Comparison of ENCODE assay signal across 8 mouse cellular contexts in genomic region chr13:90886568-90886983, GRCm38 (mm10). TPM values are rescaled to one million over a fixed set of nuclear protein-coding genes. Genes with fewer than 3 reads are reported as not detected.
DNase-seq lines count a peak whose midpoint lies in the region; ATAC-seq and TF ChIP-seq lines count a peak whose summit lies in the region.

No protein-coding gene starts in this region.

- under 1% methylated on average over 18 of the region's 18 CpGs for WGBS in heart, embryonic 11.5 days (ENCODE audit: insufficient replicate concordance)
- WGBS in kidney, embryonic 15.5 days = under 1% methylated on average over 18 of the region's 18 CpGs
- WGBS in liver, adult 2 months = under 1% methylated on average over 18 of the region's 18 CpGs
- WGBS in stomach, embryonic 15.5 days = under 1% methylated on average over 18 of the region's 18 CpGs

- TF ChIP-seq CTCF in brain, embryonic 14.5 days (IDR thresholded peaks at IDR 0.05; ENCODE audit: borderline replicate concordance, extremely low read depth, insufficient read depth, insufficient read length) = peak; percentile 85
- TF ChIP-seq CTCF in liver, adult 2 months (IDR thresholded peaks at IDR 0.05; ENCODE audit: low read depth, low read length) = peak; percentile 69

- no peaks in the 10 kb centered on the region for H3K9me3 ChIP-seq in heart, embryonic 11.5 days (replicated peaks; ENCODE audit: control insufficient read depth, low read length)
- no peaks in the 10 kb centered on the region for H3K9me3 ChIP-seq in kidney, embryonic 15.5 days (replicated peaks)
- no peaks in the 10 kb centered on the region for H3K9me3 ChIP-seq in stomach, embryonic 15.5 days

- ATAC-seq in erythroblast, adult 5-6 weeks (replicated peaks; ENCODE audit: low FRiP score, poor library complexity, severe bottlenecking) = peak; percentile 84
- ATAC-seq in heart, embryonic 11.5 days (replicated peaks; ENCODE audit: insufficient number of reproducible peaks, low FRiP score, low TSS enrichment) = peak; percentile 59; the same call in 1 of the 2 replicates
- peak; percentile 74 for ATAC-seq in kidney, embryonic 15.5 days (replicated peaks; ENCODE audit: low FRiP score)
- ATAC-seq in stomach, embryonic 15.5 days (ENCODE audit: insufficient read depth, low FRiP score, low read depth) = peak; percentile 21; the same call in 1 of the 2 replicates

- H3K27ac ChIP-seq in heart, embryonic 11.5 days (ENCODE audit: low read depth, low read length) = peak overlapping the region; percentile 84
- H3K27ac ChIP-seq in kidney, embryonic 15.5 days = no peak overlapping the region
- H3K27ac ChIP-seq in liver, adult 2 months (replicated peaks; ENCODE audit: insufficient read depth, low read depth, low read length) = no peak overlapping the region
- H3K27ac ChIP-seq in stomach, embryonic 15.5 days = no peak overlapping the region

- H3K27me3 ChIP-seq in heart, embryonic 11.5 days (ENCODE audit: control insufficient read depth, insufficient read depth, low read length) = no peaks in the 10 kb centered on the region
- no peaks in the 10 kb centered on the region for H3K27me3 ChIP-seq in kidney, embryonic 15.5 days
- 0 out of 2 replicates have a peak, but pooled peaks cover 2% of the 10 kb centered on the region for H3K27me3 ChIP-seq in liver, adult 2 months (ENCODE audit: control insufficient read depth, insufficient read depth, low read length)
- no peaks in the 10 kb centered on the region for H3K27me3 ChIP-seq in stomach, embryonic 15.5 days (replicated peaks)

- no peaks in the 10 kb centered on the region for H3K36me3 ChIP-seq in heart, embryonic 11.5 days (ENCODE audit: control insufficient read depth, insufficient read depth, low read length)
- no peaks in the 10 kb centered on the region for H3K36me3 ChIP-seq in kidney, embryonic 15.5 days
- no peaks in the 10 kb centered on the region for H3K36me3 ChIP-seq in liver, adult 2 months (ENCODE audit: control insufficient read depth, insufficient read depth, low read length)
- no peaks in the 10 kb centered on the region for H3K36me3 ChIP-seq in stomach, embryonic 15.5 days

- peak overlapping the region; percentile 34 for H3K4me3 ChIP-seq in heart, embryonic 11.5 days (ENCODE audit: low read depth, low read length)
- H3K4me3 ChIP-seq in kidney, embryonic 15.5 days (replicated peaks) = peak overlapping the region; percentile 45
- peak overlapping the region; percentile 22; the same call in 1 of the 2 replicates for H3K4me3 ChIP-seq in liver, adult 2 months (ENCODE audit: insufficient read depth, low read depth, low read length)
- peak overlapping the region; percentile 43 for H3K4me3 ChIP-seq in stomach, embryonic 15.5 days (replicated peaks)

- H3K79me2 ChIP-seq in liver, adult 2 months (ENCODE audit: control insufficient read depth, insufficient read depth, low read length) = no peaks in the 10 kb centered on the region

- peak overlapping the region; percentile 54; the same call in 1 of the 2 replicates for H3K9ac ChIP-seq in heart, embryonic 11.5 days (ENCODE audit: low read depth, low read length)
- 0 out of 2 replicates have a peak overlapping the region, but pooled peaks have one; percentile 3 for H3K9ac ChIP-seq in kidney, embryonic 15.5 days
- H3K9ac ChIP-seq in liver, adult 2 months (ENCODE audit: low read depth, low read length) = no peak overlapping the region
- no peak overlapping the region for H3K9ac ChIP-seq in stomach, embryonic 15.5 days

- TF ChIP-seq POLR2A in brain, embryonic 14.5 days (IDR thresholded peaks at IDR 0.05; ENCODE audit: borderline replicate concordance, extremely low read depth, insufficient read depth, insufficient read length, poor library complexity, severe bottlenecking) = no peak
- TF ChIP-seq POLR2A in liver, adult 2 months (IDR thresholded peaks at IDR 0.05; ENCODE audit: extremely low read depth, insufficient read depth, low read length) = no peak

- peak; percentile 55 for DNase-seq in CD4-positive helper T cell, adult 2 months (ENCODE audit: low read depth, low spot score)
- DNase-seq in brain, embryonic 14.5 days (ENCODE audit: low read depth) = peak; percentile 89
- DNase-seq in liver, adult 2 months (ENCODE audit: extremely low read depth, low read depth, low spot score) = peak; percentile 73
- peak; percentile 71 for DNase-seq in naive thymus-derived CD4-positive, alpha-beta T cell, adult 2 months (ENCODE audit: low read depth)

- peaks cover 14% of the 10 kb centered on the region for H3K4me1 ChIP-seq in heart, embryonic 11.5 days (ENCODE audit: control insufficient read depth, insufficient read depth, low read length)
- H3K4me1 ChIP-seq in kidney, embryonic 15.5 days = peaks cover 6% of the 10 kb centered on the region; the same call in 1 of the 2 replicates
- no peaks in the 10 kb centered on the region for H3K4me1 ChIP-seq in liver, adult 2 months (ENCODE audit: control insufficient read depth, insufficient read depth, low read length)
- H3K4me1 ChIP-seq in stomach, embryonic 15.5 days = peaks cover 9% of the 10 kb centered on the region

- H3K4me2 ChIP-seq in heart, embryonic 11.5 days = peak overlapping the region; percentile 68
- peak overlapping the region; percentile 66 for H3K4me2 ChIP-seq in kidney, embryonic 15.5 days
- H3K4me2 ChIP-seq in stomach, embryonic 15.5 days = peak overlapping the region; percentile 72

RNA-seq across cellular contexts. Expression of gene Atp6ap1l, which starts 18.6 kb away (rescaled TPM):
- 0.98 and 2.2 TPM in 2 replicates for polyA plus RNA-seq in brain, embryonic 14.5 days (2012; rRNA removed)
- not detected in 2 replicates for total RNA-seq in erythroblast, adult 5-6 weeks (2015; ENCODE audit: low replicate concordance)
- not detected in 2 replicates for total RNA-seq in erythroblast, adult 5-6 weeks (2017; ENCODE audit: low replicate concordance)
- polyA plus RNA-seq in heart, embryonic 11.5 days (2014; fragmentation: Nextera tagmentation; extraction: Ambion mirVana) = 0.24 and 0.92 TPM in 2 replicates
- 0.23 TPM in 1 of 2 replicates, not detected in the other for polyA plus RNA-seq in kidney, embryonic 15.5 days (2015; fragmentation: Nextera tagmentation; extraction: Ambion mirVana)
- not detected in 2 replicates for total RNA-seq in liver, adult 2 months (2014; rRNA removed)
- not detected in 2 replicates for polyA plus RNA-seq in liver, adult 2 months (2012; rRNA removed)
- not detected in 2 replicates for polyA plus RNA-seq in stomach, embryonic 15.5 days (2015; fragmentation: Nextera tagmentation; extraction: Ambion mirVana)

RNA-seq across cellular contexts. Expression of gene Rps23, which starts 36.2 kb away (rescaled TPM):
- polyA plus RNA-seq in brain, embryonic 14.5 days (2012; rRNA removed) = 804 and 914 TPM in 2 replicates
- 281 and 297 TPM in 2 replicates for total RNA-seq in erythroblast, adult 5-6 weeks (2015; ENCODE audit: low replicate concordance)
- total RNA-seq in erythroblast, adult 5-6 weeks (2017; ENCODE audit: low replicate concordance) = 387 and 828 TPM in 2 replicates
- polyA plus RNA-seq in heart, embryonic 11.5 days (2014; fragmentation: Nextera tagmentation; extraction: Ambion mirVana) = 180 and 199 TPM in 2 replicates
- polyA plus RNA-seq in kidney, embryonic 15.5 days (2015; fragmentation: Nextera tagmentation; extraction: Ambion mirVana) = 221 and 262 TPM in 2 replicates
- 305 and 309 TPM in 2 replicates for total RNA-seq in liver, adult 2 months (2014; rRNA removed)
- polyA plus RNA-seq in liver, adult 2 months (2012; rRNA removed) = 76.5 and 79.3 TPM in 2 replicates
- 210 and 228 TPM in 2 replicates for polyA plus RNA-seq in stomach, embryonic 15.5 days (2015; fragmentation: Nextera tagmentation; extraction: Ambion mirVana)

Comparison
In these comparisons a context has a peak if more than half of its experiments do, and no peak if none do; other contexts are left out.
1. ATAC-seq: peak in every context shown above with its lines; median percentile 84 in erythroblast, adult 5-6 weeks; 74 in kidney, embryonic 15.5 days; 59 in heart, embryonic 11.5 days; 21 in stomach, embryonic 15.5 days.
2. H3K9ac ChIP-seq: peak in heart, embryonic 11.5 days (single experiment) and kidney, embryonic 15.5 days (single experiment); none in liver, adult 2 months (single experiment) and stomach, embryonic 15.5 days (single experiment).
3. Peak in every context shown above with its lines, with median percentiles within 50 percentile points of each other: DNase-seq, H3K4me2 ChIP-seq and H3K4me3 ChIP-seq.